In the genomic region with DNA sequence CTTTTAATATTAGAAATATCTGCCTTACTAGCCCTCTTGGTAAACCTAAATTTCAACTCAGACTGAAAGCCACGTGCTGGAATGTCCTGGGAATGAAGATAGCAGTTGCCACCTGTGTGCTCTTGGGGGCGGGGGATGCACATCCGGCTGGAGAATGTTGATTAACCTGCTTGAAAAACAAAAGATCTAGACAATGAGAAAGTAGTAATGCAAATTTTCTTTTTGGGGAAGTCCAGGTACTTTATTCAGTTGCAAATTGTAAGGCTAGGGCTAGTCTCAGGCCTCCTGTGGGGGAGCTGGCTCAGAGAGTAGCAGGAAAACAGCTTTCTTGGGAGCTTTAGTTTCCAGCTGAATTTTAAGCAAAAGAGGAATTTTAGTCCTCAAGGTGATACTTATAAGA, we compare ENCODE assay signal across 3 mouse cellular contexts.
DNase-seq lines count a peak whose midpoint lies in the region.

No protein-coding gene starts in this region.

- DNase-seq in ES-CJ7 (ENCODE audit: low read depth, low spot score): peak; percentile 61
- peak; percentile 67 for DNase-seq in R1 (ENCODE audit: low read depth, low spot score)
- peak; percentile 61 for DNase-seq in ZHBTc4 (ENCODE audit: low read depth, low spot score)
